Mouse (Mus musculus): ENCODE measurements at regions not wholly inside any gene's neighbourhood (a gene's known extent, or its start where the extent isn't known, plus 50 kb on each side); places are given as distances from the start of the nearest gene placed in this dataset.

DNA sequence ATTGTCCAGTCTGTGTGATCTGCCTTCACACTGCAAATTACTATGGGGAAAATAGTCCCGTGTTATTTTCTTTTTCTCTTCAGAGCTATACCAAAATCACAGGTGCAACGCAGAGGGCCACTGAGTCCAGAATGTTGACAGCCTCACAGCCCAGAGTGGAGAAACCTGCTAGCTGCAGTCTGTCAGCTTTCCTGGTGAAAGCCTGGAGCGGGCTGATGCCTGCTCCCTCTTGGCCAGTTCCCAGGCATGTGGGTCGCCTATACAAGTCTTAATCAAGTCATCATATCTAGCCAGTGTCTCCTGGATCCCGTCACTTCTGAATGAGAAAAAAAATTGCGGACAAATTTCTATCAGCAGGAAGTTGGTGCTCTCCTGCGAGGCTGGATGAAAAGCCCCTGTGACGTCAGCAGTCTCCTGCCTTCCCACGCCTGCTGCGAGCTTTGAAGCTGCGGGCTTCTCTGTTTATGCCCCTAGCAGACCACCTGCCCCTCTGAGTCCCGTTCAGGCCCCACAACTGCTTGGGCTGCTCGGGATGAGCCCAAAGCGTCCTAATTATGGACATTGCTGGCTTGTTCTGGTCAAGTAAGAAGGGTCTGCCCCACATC lies 227.1 kb upstream of the Hes1 start:
- DNase-seq = no peak

DNA sequence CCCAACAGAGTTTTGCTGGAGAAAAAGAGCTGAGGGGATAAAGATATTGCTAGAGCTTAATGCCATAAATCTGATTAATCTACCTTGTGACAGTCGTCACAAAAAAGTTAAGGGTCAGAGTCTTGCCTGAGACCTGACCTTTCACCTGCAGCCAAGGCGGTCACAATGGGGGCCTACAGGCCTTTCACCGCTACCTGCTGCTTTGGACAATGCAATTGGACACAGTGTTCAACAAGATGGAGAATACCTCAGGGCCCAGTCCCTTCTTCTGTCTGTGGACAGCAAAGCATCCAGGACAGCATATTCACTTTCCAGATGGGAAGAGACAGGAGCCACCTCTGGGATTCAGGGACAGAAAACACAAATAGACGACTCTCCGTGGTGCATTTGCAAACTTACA lies 226.3 kb upstream of the Hes1 start:
- no peak for DNase-seq

DNA sequence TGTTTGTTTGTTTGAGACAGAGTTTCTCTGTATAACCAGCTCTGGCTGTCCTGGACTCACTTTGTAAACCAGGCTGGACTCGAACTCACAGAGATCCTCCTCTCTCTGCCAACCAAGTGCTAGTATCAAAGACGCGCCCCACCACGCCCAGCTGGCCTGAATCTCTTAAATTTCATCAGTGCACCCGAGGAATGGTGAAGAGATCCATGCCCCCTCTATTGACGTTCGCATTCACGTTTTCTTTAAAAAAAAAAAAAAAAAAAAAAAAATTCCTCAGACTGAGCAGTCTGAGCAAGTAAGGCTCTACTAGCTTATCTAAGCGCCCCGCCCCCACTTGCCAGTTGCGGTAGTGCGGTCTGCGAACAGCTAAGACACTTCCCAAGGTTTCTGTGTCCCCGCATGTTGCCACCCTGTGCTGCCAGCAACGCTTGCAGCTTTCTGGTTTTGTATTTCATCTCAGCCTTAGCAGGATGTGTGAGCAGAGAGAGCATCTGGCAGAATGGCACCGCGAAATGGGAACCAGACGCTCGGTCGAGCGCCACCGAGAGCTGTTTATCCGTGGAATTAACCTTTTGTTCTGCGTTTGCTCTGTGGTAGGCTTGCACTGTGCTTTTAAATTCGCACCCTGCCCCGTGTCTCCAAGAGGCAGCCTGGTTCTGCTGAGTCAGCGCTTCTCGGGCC lies 225.1 kb upstream of the Hes1 start:
- peak; percentile 55 for DNase-seq

DNA sequence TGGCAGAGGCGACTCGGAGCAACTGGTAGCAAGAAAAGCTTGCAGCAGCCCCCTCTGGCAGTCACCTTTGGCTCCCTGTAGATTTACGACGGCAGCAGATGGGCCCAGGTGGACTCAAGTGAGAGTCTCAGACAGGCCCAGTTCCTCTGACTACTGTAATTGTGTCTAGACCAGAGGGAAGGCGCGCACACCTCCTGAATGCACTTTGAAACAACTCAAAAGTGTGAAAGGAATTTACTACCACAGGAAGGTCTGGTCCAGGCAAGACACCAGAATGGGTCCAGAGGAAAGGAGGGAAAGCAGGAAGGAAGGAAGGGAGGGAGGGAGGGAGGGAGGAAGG lies 224.6 kb upstream of the Hes1 start:
- peak; percentile 51 for DNase-seq

DNA sequence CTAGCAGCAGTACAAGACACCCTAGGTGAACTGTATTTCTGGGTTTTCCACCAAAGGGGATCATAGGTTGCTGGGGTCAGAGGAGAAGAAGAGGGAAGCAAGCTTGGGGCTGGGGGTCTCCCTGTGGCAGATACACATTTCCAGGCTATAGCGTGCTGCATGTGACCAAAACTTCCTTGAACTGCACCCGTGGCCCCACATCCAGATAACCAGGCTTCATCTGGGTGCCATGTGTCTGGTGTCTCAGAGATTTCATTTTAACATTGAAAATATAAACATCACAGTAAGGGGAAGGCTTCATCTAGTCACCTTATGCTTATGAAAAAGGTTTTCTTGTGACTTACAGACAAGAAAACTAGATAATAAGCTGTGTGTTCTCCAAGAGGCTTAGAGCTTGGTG lies 223.8 kb upstream of the Hes1 start:
- DNase-seq = no peak

DNA sequence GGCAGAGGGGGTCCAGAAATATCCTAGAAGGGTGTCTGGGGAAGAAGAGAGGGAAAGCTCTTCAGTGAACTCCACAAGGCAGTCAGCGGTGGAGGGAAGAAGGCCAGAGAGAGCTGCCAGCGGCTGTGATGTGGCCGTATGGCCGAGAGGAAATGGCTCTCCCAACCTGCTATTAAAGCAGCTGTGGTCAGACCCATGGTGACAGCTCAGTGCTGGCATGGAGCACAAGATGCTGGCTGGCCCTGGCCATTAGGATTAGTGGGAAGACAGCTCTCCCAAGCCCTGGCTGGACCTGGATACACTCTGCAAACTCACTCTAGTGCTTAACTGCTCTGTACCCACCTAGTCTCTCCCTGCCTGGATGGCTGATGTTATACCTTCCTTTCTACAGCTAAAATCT lies 223.1 kb upstream of the Hes1 start:
- DNase-seq = peak; percentile 28

DNA sequence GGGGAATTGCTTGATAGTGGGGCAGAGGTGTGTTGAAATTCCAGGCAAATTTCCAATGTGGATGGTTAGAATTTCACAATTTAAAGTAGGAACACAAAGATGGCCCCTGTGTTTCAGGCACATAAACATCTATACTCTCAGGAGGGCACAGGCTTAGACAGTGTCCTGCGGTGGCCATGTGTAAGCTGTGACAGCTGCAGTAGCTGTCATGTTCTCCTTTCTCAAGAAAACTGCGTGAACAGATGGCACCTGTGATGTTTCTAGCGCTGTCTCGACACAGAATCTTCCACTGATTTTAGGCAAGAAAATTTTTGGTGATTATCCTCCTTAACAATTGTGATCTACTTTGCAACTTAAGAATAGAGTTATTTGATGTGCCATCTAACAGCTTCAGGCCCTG lies 222.1 kb upstream of the Hes1 start:
- DNase-seq = no peak

DNA sequence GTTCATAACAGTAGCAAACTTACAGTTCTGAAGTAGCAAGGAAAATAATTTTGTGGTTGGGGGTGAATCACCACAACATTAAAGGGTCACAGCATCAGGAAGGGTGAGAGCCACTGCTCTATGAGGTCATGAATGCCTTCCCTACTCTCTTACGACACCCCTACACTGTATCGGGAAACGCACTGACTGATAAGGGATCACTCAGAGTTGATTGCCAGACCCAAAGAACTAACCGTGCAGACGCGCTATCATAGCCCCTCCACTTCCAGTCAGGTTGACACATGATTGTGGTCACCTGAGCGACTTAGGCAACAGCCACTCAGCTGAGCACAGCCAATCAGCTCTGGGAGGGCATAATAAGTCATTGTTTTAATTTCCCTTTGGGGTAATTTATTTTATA lies 220.7 kb upstream of the Hes1 start:
- no peak for DNase-seq

DNA sequence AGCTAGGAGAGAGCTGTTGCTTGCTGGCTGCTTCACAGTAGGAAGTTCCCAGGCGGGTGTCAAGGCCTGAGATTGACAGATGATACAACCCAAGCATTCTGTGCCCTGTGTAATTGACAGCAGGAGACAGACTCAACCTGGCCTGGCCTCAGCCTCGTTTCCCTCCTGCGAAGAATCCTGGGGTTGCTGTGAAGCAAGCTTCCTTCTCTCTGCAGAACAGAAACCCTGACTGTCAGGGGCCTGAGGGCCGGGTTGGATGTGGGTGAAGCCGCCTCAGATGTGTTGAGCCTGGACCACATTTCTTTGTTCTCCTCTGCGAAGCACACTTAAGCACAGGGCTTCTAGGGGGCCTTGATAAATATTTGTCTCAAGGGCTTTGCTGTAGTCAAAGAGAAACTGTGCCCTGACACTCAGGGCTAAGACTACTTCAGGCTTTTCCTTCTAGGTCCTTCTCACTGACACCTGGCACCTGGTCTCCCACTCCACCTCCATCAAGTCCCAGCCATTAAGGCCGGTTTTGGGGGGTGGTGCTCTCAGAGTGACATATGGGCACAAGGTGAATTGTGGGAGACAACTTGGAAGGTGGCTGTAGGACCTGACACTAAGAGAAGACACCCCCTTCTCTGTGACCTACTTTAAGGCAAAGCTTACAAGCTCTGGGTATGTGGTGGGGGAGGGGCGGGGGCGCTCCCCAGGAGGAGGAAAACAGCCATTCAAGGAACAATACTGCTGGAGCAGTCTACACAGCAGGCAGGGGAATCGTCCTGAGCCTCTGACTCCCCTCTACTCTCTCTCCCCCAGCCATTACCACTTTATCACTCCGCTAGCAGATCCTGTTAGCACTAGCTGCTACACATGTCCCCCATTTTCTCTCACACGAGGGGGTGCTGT lies 219.2 kb upstream of the Hes1 start:
- DNase-seq = no peak

DNA sequence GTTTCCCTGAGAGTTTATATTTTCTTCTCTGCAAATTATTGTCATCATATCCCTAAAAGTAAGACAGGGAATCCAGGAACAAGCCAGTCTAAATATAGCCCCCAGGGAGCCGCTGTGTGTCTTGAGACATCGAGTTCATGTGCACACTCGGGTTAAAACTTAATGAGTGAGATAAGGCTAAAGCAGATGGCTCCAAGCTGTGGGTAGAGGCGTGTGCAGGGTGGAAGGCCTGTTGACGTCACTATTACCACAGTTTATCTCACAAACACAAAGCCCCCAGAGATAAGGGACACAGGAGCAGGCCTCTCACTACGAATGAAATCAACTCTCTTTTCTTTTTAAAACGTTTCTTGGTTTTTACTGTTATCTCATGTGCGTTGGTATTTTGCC lies 218.6 kb upstream of the Hes1 start:
- DNase-seq = no peak

DNA sequence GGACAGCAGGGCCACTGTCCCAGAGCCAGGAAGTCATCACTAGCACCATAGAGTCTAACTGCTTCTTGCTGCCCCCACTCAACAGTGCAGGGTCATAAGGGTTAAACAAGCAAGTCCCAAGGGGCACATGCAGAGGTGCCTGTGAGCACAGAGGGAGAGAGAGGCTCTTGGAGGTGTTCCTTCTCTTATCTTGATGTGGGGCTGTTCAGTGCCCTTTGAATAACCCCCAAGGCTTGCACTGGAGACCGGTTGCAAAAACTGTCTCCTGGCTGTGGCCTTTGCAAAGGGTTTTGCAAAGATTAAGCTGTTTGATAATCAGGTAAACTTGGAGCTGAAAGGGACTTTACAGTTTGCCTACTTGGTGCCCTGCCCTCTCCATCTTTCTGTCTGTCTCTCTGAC lies 217.1 kb upstream of the Hes1 start:
- no peak for DNase-seq

DNA sequence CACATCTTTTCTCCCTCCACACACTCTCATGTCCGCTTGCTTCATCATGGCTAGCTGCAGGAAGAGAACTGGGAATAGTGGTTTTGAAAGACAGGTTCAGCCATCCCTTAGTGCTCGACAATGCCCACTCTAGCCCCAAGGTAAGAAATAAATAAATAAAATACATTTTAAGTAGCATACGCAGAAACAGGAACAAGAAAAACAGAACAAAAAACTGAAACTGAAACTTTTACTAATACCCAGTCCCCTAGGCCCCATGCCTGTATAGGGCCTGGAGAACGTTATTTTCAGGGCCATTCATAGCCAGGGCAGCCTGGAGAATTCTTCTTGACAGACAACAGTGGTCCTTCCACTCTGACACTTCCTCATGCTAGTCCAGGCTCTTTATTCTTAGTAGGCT lies 216.4 kb upstream of the Hes1 start:
- DNase-seq = no peak

DNA sequence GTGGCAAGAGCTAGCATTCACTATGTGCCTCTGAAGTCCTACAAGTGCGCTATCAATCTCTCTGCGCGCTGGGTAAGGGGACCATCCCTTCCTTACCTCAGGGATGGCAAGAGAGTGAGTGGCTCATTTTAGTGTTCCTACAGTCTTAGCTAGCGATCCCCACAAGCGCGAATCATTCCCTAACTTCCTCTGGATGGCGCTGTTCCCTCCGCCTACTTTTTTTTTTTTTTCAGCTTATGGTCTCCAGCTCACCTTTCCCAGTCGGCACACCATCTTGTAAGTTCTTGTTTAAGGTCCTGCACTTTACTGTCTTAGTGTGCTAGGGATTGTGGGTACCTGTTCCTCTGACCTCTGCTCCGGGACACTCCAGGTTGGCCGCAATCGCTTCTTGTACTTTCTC lies 215.7 kb upstream of the Hes1 start:
- DNase-seq = no peak

DNA sequence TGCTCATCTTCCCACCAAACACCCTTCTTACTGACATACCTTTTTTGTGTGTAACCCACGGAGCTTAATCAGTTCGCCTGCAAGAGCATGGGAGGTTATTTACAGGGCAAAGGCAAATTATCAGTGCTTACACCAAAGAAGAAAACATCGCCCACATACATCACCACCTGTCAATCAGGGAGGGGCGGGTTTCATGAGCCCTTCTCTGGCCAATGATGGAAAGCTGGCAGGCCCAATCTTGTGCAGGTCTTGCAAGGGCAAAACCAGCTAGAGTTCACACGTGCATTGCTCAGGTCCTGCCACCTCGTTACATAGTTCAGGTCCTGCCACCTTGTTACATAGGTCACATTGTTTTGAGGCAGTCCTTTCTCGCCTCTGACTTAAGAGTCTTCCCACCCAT lies 214.7 kb upstream of the Hes1 start:
- no peak for DNase-seq

DNA sequence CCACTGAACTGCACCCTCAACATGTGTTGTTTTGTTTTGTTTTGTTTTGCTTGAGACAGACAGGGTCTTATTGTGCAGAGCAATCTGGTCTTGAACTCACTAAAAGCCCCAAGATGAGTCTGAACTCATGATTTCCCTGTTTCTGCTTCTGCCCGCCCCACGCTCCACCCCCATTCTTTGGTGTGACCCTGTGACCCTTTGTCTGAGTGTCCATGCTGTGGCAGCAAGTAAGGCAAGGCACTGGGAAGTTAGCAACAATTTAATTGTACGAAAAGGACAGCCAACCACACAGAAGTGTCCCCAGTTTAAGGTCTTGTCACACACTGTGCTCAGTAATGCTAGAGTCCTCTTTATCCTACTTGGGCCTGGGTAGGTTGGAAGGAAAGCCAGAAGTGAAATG lies 213.6 kb upstream of the Hes1 start:
- DNase-seq = no peak

DNA sequence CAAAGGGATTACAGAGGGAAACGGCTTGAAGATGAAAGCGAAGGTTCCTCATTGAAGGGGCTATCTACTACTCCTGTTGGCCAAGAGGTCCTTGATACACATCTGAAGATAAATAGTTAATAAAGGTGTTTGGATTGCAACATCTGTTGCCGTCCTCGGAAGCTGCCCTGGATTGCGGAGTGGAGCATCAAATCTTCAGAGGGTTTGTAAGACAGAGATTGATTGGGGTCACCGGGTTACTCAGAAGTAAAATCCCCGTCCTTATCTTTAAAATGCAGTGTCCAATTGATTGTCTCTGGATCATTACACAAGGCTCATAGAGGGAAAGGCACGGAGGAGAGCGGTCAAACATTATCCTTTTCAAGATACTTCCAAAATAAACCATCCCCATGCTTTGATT lies 212.4 kb upstream of the Hes1 start:
- DNase-seq = no peak

DNA sequence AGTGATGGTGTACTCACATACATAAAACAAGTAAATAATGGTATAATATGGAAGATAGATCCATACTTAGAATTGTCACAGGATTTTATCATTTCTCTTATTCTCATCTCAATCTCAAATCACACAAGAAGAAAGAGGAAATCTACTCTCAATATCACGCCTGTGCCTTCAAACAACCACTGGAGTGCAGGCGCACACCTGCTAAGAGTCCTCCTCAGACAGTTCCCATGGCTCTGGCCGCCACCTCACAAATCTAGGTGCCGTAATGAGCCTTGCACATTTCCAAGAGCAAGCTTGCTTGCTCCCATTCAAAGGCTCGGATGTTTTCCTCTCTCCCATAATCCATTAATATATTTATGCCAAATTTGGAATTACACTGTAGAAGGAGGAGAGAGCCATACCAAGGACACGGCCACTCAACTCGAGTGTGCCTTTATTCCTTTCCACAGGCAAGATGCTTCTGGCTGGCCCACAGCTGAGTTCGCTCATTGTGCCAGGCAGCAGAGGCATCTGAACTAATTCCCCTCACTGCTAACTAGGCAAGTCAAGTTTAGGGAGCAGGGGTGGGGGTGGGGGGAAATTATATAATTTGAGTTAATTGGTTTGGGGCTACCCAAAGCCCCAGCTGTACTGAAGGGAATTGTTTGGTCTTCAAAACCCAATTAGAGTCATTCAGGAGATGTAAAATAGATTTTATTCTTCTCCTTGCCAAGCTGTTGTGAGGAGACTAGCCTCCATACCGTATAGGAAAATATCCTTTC lies 209.2 kb upstream of the Hes1 start:
- DNase-seq = no peak

DNA sequence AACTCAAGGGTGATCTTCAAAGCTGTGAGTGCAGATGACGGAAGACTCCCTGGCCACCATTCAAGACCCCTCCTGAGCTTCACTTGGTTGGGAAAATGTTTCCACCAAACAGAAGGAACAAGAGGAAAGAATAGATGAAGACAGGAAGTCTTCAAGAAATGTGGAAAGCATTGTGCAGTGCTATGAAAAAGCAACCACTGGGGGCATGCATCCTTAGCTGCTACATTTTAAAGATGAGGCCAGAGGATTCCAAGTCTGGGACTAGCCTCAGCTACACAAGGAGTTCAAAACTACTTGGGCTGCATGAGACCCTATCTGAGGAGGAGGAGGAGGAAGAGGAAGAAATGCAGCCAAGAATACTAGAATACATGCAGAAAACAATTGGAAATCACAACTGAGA lies 207.6 kb upstream of the Hes1 start:
- no peak for DNase-seq

DNA sequence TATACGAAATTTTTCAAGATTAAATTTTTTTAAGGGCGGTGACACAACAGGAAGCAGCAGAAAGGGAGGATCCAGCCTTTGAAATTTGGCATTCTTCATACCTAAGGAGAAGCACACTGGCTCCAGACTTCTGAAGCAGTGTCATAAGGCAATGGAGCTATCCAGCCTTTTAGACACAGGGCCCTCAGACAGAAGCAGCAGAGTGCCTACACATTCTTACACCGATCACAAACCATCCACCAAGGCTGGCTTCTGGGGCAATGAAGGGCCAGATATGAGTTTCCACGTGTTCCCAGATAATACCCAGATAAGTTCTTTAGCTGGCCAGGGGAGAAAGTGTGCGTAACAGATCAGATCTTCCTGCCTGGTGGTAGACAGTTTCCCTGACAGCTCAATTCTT lies 205.5 kb upstream of the Hes1 start:
- no peak for DNase-seq

DNA sequence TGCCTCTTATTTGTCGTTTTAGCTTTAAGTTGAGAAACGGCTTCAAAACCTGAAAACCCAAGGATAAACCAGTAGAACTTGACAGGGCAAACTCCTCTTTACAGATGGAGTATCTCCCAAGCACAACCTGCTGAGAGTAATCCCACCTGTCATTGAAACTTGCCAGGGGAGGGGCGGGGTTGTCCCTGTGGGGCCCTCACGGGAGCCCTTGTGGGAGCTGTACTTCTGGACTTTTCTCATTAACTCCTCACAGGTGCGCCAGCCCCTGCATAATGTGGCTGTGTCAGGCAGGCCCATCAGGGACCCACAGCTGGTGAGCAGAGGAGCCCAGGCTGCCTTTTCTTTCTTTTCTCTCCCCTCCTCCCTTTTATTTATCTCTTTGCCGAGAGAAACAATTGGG lies 203.9 kb upstream of the Hes1 start:
- DNase-seq = no peak

DNA sequence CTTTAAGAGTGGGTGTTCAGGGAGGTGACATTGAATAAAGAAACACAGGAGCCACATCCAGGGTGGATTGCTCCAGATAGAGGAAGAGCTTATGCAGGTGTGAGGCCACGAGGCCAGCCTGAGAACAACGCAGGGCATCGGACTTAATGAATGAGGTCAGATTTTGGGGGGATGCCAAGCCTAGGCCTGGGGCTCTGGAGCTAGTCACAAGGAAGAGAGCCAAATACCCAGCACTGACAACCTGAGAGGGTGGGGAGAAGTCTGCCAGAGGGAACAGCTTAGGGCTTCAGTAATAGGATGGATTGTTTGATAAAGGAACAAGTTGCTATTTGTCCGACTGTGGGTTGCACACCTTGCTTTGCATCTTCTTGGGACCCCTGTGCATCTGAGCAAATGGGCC lies 203.1 kb upstream of the Hes1 start:
- DNase-seq = no peak

DNA sequence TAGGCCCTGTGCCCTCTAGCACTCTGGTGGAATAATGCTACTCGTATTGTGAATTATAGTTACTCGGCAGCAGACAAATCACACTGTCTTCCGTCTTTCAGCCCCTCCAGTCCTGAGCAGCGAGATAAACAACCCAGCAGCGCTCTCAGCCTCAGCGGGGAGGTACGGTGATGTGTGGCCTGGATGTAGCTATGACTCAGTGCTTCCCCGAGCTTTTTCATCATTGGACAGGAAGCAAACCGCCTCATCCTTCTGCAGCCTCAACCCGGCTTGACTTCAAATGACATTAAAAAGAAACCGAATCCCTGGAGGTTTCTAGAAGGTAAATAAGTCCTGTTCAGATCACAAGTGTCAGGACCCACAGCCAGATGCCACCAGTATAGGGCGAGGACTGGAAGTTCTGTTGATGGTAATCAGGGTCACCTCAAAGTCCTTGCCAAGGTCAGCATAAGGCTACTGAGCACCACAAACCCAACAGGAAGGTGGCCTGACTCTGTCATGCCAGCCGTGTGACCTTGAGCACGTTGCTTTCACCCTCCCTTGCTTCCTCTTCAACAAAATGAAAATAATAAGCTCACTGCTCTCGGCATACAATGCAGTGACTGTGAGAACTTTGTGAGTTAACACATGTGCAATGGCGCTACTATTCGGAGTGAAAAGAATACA lies 199.0 kb upstream of the Hes1 start:
- DNase-seq = no peak

Measured in gastrocnemius, postnatal 25 days (tissue).